Mouse (Mus musculus) kidney, adult 9 months (tissue): ENCODE measurements at regions not wholly inside any gene's neighbourhood (a gene's known extent, or its start where the extent isn't known, plus 50 kb on each side); places are given as distances from the start of the nearest gene placed in this dataset.

Experiments used
- DNase-seq: peaks from one replicate; pipeline ENCODE4 v3.0.0; 2022

- peak; percentile 58 for DNase-seq
These were observed 113.5 kb downstream of the Tfcp2l1 start for GRCm38 (mm10) chr1:118741286-118741685.

- peak; percentile 38 for DNase-seq
These were observed 120.5 kb downstream of the Tfcp2l1 start for GRCm38 (mm10) chr1:118748196-118748595.

- DNase-seq = no peak
These were observed 125.1 kb downstream of the Tfcp2l1 start for GRCm38 (mm10) chr1:118752869-118753268.

- peak; percentile 69 for DNase-seq
These were observed 128.6 kb downstream of the Tfcp2l1 start for GRCm38 (mm10) chr1:118756171-118756865.

- no peak for DNase-seq
These were observed 129.7 kb downstream of the Tfcp2l1 start for GRCm38 (mm10) chr1:118757340-118758030.

- DNase-seq = no peak
These were observed 130.3 kb downstream of the Tfcp2l1 start for GRCm38 (mm10) chr1:118758031-118758400.

- DNase-seq = peak; percentile 89
These were observed 131.6 kb downstream of the Tfcp2l1 start for GRCm38 (mm10) chr1:118759141-118759932.

GRCm38 (mm10) chr1:118765525-118765924 is 137.8 kb downstream of the Tfcp2l1 start:
- DNase-seq = no peak

GRCm38 (mm10) chr1:118768831-118769230 is 141.1 kb downstream of the Tfcp2l1 start:
- peak; percentile 48 for DNase-seq

GRCm38 (mm10) chr1:118772261-118772660 is 144.5 kb downstream of the Tfcp2l1 start:
- DNase-seq = peak; percentile 75

- DNase-seq = no peak
These were observed 149.1 kb downstream of the Tfcp2l1 start for GRCm38 (mm10) chr1:118776594-118777441.
